Mouse (Mus musculus) left cerebral cortex, postnatal 36 days (tissue): ENCODE data around the gene Gtpbp1. TPM values are rescaled to one million over a fixed set of nuclear protein-coding genes. Genes with fewer than 3 reads are reported as not detected.
A peak's percentile ranks its signal among the peaks of the same experiment; 100 is the strongest.

Experiments
- DNase-seq, 2 experiments: peaks; one replicate each; pipeline ENCODE4 v3.0.0; 2021 to 2022; ENCODE audit warnings: low spot score in 2 of 2, mixed read lengths in 1 of 2
- intact Hi-C: fragments of 180-260 bp; cut with DNase I; formaldehyde crosslinking; loops from one replicate; pipeline ENCODE4 v1.15.1; 2025
- total RNA-seq, 2 experiments: library from RNA; stranded (reverse); gene quantifications; 2 replicates each; pipeline ENCODE4 v1.2.3; 2021

Gtpbp1 gene
- total RNA-seq, 2 experiments from 2014 or later = 45.1 to 47.1 TPM

GRCm38 (mm10) chr15:79708229-79708822, 17.7 kb downstream of the Gtpbp1 start:
- no peak for DNase-seq
- intact Hi-C loops = no loop called here

- intact Hi-C loops = no loop called here
- no peak for DNase-seq
These were observed 25.0 kb downstream of the Gtpbp1 start for GRCm38 (mm10) chr15:79715646-79716045.

- no peak for DNase-seq
- intact Hi-C loops = no loop called here
These were observed 26.1 kb downstream of the Gtpbp1 start for GRCm38 (mm10) chr15:79716710-79717109.

GRCm38 (mm10) chr15:79720267-79720666, 29.6 kb downstream of the Gtpbp1 start:
- intact Hi-C loops = no loop called here
- DNase-seq = no peak

- no peak for DNase-seq
- intact Hi-C loops = no loop called here
These were observed 30.2 kb downstream of the Gtpbp1 start for GRCm38 (mm10) chr15:79720796-79721195.

GRCm38 (mm10) chr15:79723439-79723838, 32.8 kb downstream of the Gtpbp1 start:
- DNase-seq = peak in 1 of 2 experiments; percentile 27

GRCm38 (mm10) chr15:79725190-79725789, 34.6 kb downstream of the Gtpbp1 start:
- intact Hi-C loops = no loop called here
- DNase-seq = peak; percentile 60 to 73

More at GRCm38 (mm10) chr15:79723439-79723838, 32.8 kb downstream of the Gtpbp1 start:
- intact Hi-C loops = no loop called here

GRCm38 (mm10) chr15:79727840-79728239, 37.2 kb downstream of the Gtpbp1 start:
- no peak for DNase-seq
- intact Hi-C loops = no loop called here

- intact Hi-C loops = no loop called here
- no peak for DNase-seq
These were observed 37.7 kb downstream of the Gtpbp1 start for GRCm38 (mm10) chr15:79728311-79728710.

- intact Hi-C loops = no loop called here
- no peak for DNase-seq
These were observed 38.2 kb downstream of the Gtpbp1 start for GRCm38 (mm10) chr15:79728731-79729388.

GRCm38 (mm10) chr15:79731554-79731953, 40.9 kb downstream of the Gtpbp1 start:
- intact Hi-C loops = no loop called here

GRCm38 (mm10) chr15:79733192-79733591, 42.5 kb downstream of the Gtpbp1 start:
- no peak for DNase-seq
- intact Hi-C loops = no loop called here

More at GRCm38 (mm10) chr15:79731554-79731953, 40.9 kb downstream of the Gtpbp1 start:
- no peak for DNase-seq

- no peak for DNase-seq
These were observed 43.0 kb downstream of the Gtpbp1 start for GRCm38 (mm10) chr15:79733640-79734039.

GRCm38 (mm10) chr15:79734311-79734710, 43.7 kb downstream of the Gtpbp1 start:
- intact Hi-C loops = no loop called here
- DNase-seq = no peak

More at GRCm38 (mm10) chr15:79733640-79734039, 43.0 kb downstream of the Gtpbp1 start:
- intact Hi-C loops = no loop called here

- intact Hi-C loops = no loop called here
- no peak for DNase-seq
These were observed 50.1 kb downstream of the Gtpbp1 start for GRCm38 (mm10) chr15:79740739-79741138.

GRCm38 (mm10) chr15:79741173-79741858, 50.7 kb downstream of the Gtpbp1 start:
- no peak for DNase-seq
- intact Hi-C loops = no loop called here

GRCm38 (mm10) chr15:79741921-79742705, 51.5 kb downstream of the Gtpbp1 start, which contains the start of gene Sun2:
TSS of gene Sun2 (minus strand) at chr15:79742536.
- intact Hi-C loops = no loop called here
- peak; percentile 90 to 93 for DNase-seq

- intact Hi-C loops = no loop called here
- no peak for DNase-seq
These were observed 52.0 kb downstream of the Gtpbp1 start for GRCm38 (mm10) chr15:79742706-79743023.

- intact Hi-C loops = no loop called here
- no peak for DNase-seq
These were observed 53.4 kb downstream of the Gtpbp1 start for GRCm38 (mm10) chr15:79744001-79744400.

GRCm38 (mm10) chr15:79744742-79745141, 54.1 kb downstream of the Gtpbp1 start:
- intact Hi-C loops = no loop called here

More at GRCm38 (mm10) chr15:79744742-79745141, 54.1 kb downstream of the Gtpbp1 start:
- DNase-seq = no peak
